Mouse (Mus musculus) frontal cortex, postnatal 14 days (tissue): ENCODE measurements around the gene Irgm1.
"Not testable (repeated sequence)": the region's sequence is repeated elsewhere in the genome, so short reads cannot be mapped to it uniquely, and the experiment has no call there.

Experiments used
- DNase-seq, 2 experiments: peaks; one replicate each; pipeline ENCODE4 v3.0.0; 2022; ENCODE audit warnings: low spot score in 2 of 2

The Irgm1 gene

GRCm38 (mm10) chr11:48871201-48871772, at the start of gene Irgm1:
TSS of gene Irgm1 (minus strand) at chr11:48871683.
- no peak for DNase-seq

DNA sequence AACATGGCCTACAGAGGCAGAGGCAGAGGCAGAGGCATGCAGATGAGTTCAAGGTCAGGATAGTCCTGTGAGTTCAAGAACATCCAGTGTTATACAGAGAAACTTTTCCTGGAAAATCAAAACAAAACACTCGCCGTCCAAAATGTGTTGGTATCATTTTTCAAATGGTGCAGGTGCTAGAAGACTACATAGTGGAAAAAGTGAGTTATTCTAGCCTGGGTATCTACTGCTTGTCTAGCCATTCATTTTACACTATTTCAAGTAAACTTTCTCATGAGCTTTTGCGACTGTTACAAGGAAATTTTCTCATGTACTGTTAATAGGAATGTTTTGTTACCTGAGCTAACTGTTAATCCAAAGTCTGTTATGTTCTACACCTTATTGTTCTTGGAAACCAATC, 46.9 kb upstream of the Irgm1 start:
- DNase-seq: no peak

DNA sequence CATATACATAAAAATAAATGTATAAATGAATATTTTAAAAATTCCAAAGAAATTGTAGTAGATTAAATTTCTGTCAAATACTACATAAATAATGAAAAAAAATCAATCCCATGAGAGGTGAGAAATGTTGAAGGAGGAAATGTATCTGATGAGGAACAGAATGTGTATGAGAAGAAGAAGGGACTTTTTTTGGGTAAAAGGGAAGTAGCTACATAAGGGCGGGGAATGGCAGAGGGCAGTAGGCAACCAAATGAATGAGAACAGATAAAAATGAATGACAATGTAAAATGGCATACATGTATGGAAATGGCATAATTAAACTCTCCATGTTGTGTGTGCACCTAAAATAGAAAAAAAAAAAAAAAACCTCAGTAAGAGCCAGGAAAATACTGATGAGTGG, 42.1 kb upstream of the Irgm1 start:
- DNase-seq: no peak

- no peak for DNase-seq
These were observed 37.0 kb upstream of the Irgm1 start for GRCm38 (mm10) chr11:48908459-48908858.

GRCm38 (mm10) chr11:48902021-48902420, 30.5 kb upstream of the Irgm1 start, which contains the start of gene Gm5431:
TSS of gene Gm5431 (minus strand) at chr11:48902214.
- no peak for DNase-seq

DNA sequence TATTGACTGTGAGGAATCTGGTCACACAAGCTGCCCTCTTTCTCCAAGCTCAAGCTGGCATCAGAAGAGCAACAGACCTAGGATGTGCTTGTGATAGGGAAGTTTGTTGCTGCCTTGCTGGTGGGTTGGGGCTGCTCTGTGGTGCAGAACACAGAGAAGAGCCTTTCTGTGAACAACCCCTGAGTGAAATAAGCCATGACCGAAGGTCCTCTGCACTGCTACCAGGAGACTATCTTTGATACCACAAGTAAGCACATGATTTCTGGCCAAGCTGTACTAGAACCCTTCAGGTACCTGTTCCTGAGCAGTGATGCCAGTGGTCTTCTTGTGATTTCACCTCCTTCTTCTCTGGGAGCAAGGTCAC, 30.1 kb upstream of the Irgm1 start:
- DNase-seq: not testable (repeated sequence)

DNA sequence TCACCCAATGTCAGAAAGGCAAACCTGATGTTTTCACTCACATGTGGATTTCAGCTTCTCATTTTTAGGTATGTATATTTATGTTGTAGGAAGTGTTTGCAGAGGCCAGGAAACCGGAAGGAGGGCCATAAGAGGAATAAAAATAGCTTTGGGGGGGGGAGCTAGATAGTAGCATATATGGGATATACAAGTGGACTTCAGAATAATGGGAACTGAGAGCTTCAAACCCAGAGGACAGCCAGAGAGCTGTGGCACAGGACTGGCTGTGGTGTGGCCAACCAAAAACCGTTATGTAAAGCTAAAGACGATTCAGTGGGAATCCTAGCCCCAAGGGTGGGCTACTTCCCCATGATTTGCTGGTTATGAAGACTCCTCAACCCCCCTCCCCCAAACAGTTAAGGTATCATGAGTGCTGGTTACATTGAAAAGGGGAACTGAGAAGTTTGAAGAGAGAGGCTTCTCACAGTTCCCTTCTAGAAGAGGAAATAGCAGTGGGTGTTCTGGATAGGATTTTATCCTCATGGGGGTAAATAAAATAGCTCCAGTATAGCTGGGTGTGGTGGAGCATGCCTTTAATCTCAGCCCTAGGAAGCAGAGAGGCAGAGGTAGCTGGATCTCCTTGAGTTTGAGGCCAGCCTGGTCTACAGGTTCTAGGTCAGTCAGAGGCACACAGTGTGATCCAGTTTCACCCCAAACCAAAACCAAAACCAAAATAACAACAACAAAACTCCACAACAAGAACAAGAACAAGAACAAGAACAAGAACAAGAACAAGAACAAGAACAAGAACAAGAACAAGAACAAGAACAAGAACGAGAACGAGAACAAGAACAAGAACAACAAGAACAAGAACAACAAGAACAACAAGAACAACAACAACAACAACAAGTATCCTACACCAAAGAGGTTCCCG, 29.4 kb upstream of the Irgm1 start:
- DNase-seq: not testable (repeated sequence)

DNA sequence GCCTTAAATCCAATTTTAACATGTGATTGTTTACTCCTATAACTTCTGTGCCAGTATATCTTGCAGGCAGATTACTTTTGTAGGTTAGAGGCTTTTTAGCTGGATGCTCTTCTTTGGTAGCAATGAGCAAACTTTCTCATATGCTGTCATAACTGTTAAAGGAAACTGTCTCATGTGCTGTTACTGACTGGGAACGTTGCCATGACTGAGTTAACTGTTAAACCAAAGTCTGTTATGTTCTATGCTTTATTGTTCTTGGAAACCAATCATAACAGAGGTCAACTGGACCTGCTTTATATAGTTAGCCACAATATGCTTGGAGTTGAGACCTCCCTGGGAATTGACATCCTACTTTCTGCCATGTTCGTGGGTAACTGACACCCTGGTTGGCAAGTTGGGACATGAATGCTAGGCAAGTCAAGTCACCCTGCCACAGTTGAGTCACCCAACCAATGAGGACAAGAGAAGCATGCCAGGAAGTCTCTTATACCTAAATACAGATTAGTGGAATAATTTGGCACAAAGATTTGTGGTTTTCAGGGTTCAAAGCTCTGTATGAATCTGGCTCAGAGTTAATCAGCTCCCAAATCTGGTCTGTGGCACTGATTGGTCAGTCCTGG, 27.4 kb upstream of the Irgm1 start:
- DNase-seq: no peak

DNA sequence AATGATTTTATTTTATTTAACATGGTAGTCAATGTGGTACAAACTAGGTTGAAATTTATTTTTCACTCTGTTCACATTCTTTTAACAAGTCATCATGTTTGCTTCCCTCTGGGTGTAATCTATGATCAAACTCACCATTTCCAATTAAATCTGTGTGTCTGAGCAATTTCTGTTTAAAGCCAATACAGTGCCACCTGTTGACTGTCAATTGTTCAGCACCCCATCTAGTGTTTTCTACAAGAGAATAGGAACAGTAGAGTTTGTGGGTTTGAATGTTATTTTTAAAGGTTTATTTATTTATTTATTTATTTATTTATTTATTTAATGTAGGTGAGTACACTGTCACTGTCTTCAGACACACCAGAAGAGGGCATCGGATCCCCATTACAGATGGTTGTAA, 5.2 kb upstream of the Irgm1 start:
- no peak for DNase-seq

DNA sequence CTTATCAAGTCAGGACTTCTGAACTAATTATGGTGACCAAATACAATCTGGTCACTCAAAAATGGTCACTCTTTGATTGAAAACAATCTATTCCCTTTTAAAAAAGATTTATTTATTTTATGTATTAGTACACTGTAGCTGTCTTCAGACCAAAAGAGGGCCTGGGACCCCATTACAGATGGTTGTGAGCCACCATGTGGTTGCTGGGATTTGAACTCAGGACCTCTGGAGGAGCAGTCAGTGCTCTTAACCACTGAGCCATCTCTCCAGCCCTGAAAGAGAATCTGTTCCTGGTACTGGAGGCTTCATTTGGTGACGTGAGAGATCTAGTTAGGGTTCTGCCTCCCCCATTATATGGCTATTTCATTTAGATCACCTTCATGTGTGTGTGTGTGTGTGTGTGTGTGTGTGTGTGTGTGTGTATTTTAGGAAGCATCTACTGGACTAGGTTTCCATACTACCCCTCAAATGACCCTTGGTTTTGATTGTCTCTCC, 3.9 kb upstream of the Irgm1 start:
- not testable (repeated sequence) for DNase-seq

- peak in 1 of 2 experiments; percentile 51 for DNase-seq
These were observed 3.0 kb upstream of the Irgm1 start for GRCm38 (mm10) chr11:48874465-48874864.

DNA sequence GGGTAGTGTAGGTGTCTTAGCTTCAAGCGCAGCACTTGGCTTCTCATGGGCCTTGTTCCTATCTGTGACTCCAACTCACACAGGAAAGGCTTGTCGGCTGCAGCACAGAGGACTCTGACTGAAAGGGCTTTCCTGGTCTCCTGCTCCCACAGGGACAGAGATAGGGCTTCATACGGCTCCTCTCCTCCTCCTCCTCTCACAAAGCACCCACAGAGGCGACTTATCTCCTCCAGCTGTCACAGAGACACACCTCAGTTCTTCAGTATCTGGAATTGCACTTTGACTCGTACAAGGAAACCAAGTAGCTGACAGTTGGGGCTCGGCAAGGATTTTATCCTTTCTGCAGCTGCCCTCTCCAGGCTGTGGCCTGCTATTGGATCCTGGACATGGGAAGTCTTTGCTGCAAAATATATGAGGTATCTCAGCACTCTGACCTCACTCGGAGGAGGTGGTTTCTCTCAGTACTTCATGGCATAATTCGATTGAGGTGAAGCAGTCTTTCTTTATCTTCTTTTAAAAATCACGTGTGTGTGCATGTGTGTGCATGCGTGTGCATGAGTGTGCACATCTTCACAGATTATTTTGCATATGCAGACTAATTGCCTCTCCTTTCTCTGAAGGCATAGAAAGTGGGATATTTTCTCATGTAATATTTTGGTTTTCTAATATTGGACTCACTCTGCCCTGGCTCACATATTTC, 2.3 kb upstream of the Irgm1 start:
- no peak for DNase-seq

- no peak for DNase-seq
These were observed 1.3 kb upstream of the Irgm1 start for GRCm38 (mm10) chr11:48872695-48873300.

DNA sequence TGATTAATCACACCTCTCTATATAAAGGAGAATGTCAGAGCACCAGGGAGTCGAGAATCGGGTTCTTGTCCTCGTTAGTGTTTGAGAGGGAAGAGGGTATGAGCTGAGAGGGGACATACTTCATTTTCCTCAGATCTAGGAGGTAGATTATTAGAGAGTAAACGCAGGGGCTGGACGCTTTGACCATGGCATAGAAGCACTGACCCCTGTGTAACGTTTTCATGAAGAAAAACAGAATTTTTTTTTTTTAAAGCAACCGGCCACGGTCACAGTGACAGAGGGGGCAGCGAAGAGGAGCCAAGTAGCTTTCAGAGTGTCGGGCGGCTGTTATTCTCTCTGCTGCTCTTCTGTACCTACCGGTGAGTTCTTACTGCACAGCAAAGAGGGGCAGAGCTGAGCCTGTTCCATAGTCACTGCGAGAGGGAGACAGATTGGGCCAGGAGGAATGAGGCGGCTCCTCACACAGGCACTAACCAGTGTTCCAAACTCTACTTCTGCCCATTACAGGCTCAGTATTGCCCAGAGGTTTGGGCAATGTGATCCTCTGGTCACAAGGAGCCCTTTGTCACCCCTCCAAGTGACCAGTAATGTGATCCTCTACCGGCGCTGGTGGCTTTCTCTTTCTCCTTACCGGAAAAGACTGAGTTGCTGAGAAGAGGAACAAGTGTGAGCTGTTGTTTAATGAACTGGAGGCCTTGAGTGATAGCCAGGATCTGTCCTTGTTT, 496 bp upstream of the Irgm1 start:
- no peak for DNase-seq

- DNase-seq: no peak
These were observed 702 bp downstream of the Irgm1 start for GRCm38 (mm10) chr11:48870781-48871180.

- no peak for DNase-seq
These were observed 1.9 kb downstream of the Irgm1 start for GRCm38 (mm10) chr11:48869380-48870110.

- no peak for DNase-seq
These were observed 5.0 kb downstream of the Irgm1 start for GRCm38 (mm10) chr11:48866481-48866880.

DNA sequence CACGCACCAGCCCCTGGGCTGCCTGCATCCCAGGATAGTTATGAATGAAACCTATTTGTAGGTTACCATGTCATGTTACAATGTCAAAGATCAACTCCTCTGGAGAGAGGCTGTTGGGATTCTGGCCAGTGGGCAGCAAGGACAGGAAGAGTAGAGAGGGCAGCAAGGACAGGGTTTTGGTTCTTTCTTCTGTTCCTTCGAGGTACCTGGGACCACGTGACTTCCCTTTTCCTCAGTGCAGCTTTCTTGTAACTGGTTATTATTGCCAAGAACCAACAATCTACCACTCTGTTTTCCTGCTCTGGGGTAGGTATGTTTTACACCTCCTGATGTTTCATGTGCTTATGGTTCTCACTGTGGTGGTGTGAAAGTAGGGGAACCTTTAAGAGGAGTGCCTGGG, 7.7 kb downstream of the Irgm1 start:
- no peak for DNase-seq

DNA sequence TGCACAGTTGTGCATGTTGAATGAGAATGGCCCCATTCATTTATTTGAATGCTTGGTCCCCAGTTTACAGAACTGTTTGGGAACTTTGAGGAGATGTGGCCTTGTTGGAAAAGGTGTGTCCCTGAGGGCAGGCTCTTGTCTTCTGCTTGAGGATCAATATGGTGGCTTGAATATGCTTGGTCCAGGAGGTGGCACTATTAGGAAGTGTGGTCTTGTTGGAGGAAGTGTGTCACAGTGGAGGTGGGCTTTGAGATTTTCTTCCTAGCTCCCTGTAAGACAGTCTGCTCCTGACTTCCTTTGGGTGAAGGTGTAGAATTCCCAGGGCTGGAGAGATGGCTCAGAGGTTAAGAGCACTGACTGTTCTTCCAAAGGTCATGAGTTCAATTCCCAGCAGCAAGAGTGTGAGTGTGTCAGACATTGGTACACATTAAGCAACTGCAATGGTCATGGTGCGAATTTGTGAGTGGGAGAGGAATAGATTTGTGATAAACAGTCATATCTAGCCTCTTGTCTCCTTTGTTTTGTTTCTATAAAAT, 8.6 kb downstream of the Irgm1 start:
- DNase-seq: no peak

GRCm38 (mm10) chr11:48859014-48859413, 12.5 kb downstream of the Irgm1 start:
- DNase-seq: no peak
